20 mouse cellular contexts compared by ENCODE assay signal in genomic region chr7:99225421-99225820, GRCm38 (mm10). TPM values are rescaled to one million over a fixed set of nuclear protein-coding genes. Genes with fewer than 3 reads are reported as not detected.
DNase-seq lines count a peak whose midpoint lies in the region; ATAC-seq lines count a peak whose summit lies in the region.
"Had no signal": no experiment of that assay in that cellular context is flagged by ENCODE, and none has a peak within 500 bp of the region (broad histone marks: within the 10 kb centered on the region; RNA-seq: fewer than 3 reads in every experiment).

No protein-coding gene starts in this region.

- peak; percentile 58 for ATAC-seq in liver, embryonic 16.5 days (ENCODE audit: low read depth)
- ATAC-seq in neural tube, embryonic 15.5 days (ENCODE audit: low FRiP score): no peak
- ATAC-seq: activated CD4-positive, CD25-positive, alpha-beta regulatory T cell, adult 4 months; midbrain, embryonic 13.5 days had no signal

- H3K27ac ChIP-seq in brown adipose tissue, adult 24 weeks (replicated peaks; ENCODE audit: low read depth, low read length): peak overlapping the region; percentile 75
- H3K27ac ChIP-seq in liver, embryonic 16.5 days (ENCODE audit: low read length): peak overlapping the region; percentile 82
- H3K27ac ChIP-seq in neural tube, embryonic 15.5 days (replicated peaks): no peak overlapping the region
- H3K27ac ChIP-seq: forebrain, embryonic 12.5 days; hindbrain, embryonic 15.5 days; macrophage; midbrain, embryonic 13.5 days; stomach, embryonic 15.5 days had no signal

- H3K36me3 ChIP-seq in liver, embryonic 16.5 days (ENCODE audit: control insufficient read depth, insufficient read depth): no peaks in the 10 kb centered on the region
- H3K36me3 ChIP-seq in neural tube, embryonic 15.5 days: no peaks in the 10 kb centered on the region
- H3K36me3 ChIP-seq: forebrain, embryonic 12.5 days; hindbrain, embryonic 15.5 days; midbrain, embryonic 13.5 days; stomach, embryonic 15.5 days had no signal

- no peaks in the 10 kb centered on the region for H3K27me3 ChIP-seq in liver, embryonic 16.5 days (ENCODE audit: control insufficient read depth, insufficient read depth, low read depth, low read length)
- H3K27me3 ChIP-seq in neural tube, embryonic 15.5 days (replicated peaks): no peaks in the 10 kb centered on the region
- H3K27me3 ChIP-seq: forebrain, embryonic 12.5 days; hindbrain, embryonic 15.5 days; midbrain, embryonic 13.5 days; stomach, embryonic 15.5 days had no signal

- 51% methylated on average over 6 of the region's 6 CpGs for WGBS in liver, embryonic 16.5 days (ENCODE audit: insufficient replicate concordance)
- 83% methylated on average over 6 of the region's 6 CpGs for WGBS in neural tube, embryonic 15.5 days

- no peaks in the 10 kb centered on the region for H3K9me3 ChIP-seq in liver, embryonic 16.5 days (replicated peaks; ENCODE audit: control insufficient read depth, low read length)
- H3K9me3 ChIP-seq in neural tube, embryonic 15.5 days (replicated peaks): no peaks in the 10 kb centered on the region
- H3K9me3 ChIP-seq: forebrain, embryonic 12.5 days; hindbrain, embryonic 15.5 days; midbrain, embryonic 13.5 days; stomach, embryonic 15.5 days had no signal

- H3K4me3 ChIP-seq in brown adipose tissue, adult 24 weeks (ENCODE audit: insufficient read depth, low read depth, low read length): no peak overlapping the region
- no peak overlapping the region for H3K4me3 ChIP-seq in liver, embryonic 16.5 days (ENCODE audit: low read depth, low read length)
- no peak overlapping the region for H3K4me3 ChIP-seq in neural tube, embryonic 15.5 days (replicated peaks)
- H3K4me3 ChIP-seq: forebrain, embryonic 12.5 days; hindbrain, embryonic 15.5 days; midbrain, embryonic 13.5 days; myocyte; stomach, embryonic 15.5 days had no signal

- no peak overlapping the region for H3K9ac ChIP-seq in liver, embryonic 16.5 days (ENCODE audit: low read depth, low read length)
- no peak overlapping the region for H3K9ac ChIP-seq in neural tube, embryonic 15.5 days (replicated peaks)
- H3K9ac ChIP-seq: forebrain, embryonic 12.5 days; hindbrain, embryonic 15.5 days; midbrain, embryonic 13.5 days; stomach, embryonic 15.5 days had no signal

- H3K4me2 ChIP-seq in liver, embryonic 16.5 days (ENCODE audit: low read depth, low read length): no peak overlapping the region
- H3K4me2 ChIP-seq in neural tube, embryonic 15.5 days: no peak overlapping the region
- H3K4me2 ChIP-seq: forebrain, embryonic 12.5 days; hindbrain, embryonic 15.5 days; midbrain, embryonic 13.5 days; stomach, embryonic 15.5 days had no signal

- peak; percentile 57 for DNase-seq in gastrocnemius, adult 18-20 months (ENCODE audit: low spot score)
- no peak for DNase-seq in gastrocnemius, adult 8-10 months (ENCODE audit: low spot score in 2 of 2)
- DNase-seq in kidney, adult 11 months: peak; percentile 57
- no peak for DNase-seq in kidney, postnatal 4 days
- DNase-seq in lung, postnatal 14 days: no peak
- DNase-seq: cerebellum, adult 8-10 months; layer of hippocampus, postnatal 36 days; lung, adult 18-20 months; spleen, adult 18-20 months had no signal

- peaks cover 13% of the 10 kb centered on the region for H3K4me1 ChIP-seq in brown adipose tissue, adult 24 weeks (ENCODE audit: control insufficient read depth, insufficient read depth, insufficient read length, low read length)
- peaks cover 16% of the 10 kb centered on the region for H3K4me1 ChIP-seq in liver, embryonic 16.5 days (ENCODE audit: control insufficient read depth, low read depth, low read length)
- no peaks in the 10 kb centered on the region for H3K4me1 ChIP-seq in neural tube, embryonic 15.5 days
- H3K4me1 ChIP-seq: forebrain, embryonic 12.5 days; hindbrain, embryonic 15.5 days; midbrain, embryonic 13.5 days had no signal

RNA-seq across cellular contexts. Expression of gene Mogat2, which starts 13.0 kb away (rescaled TPM):
- not detected for total RNA-seq in gastrocnemius, adult 18-20 months (2021)
- total RNA-seq in gastrocnemius, adult 8-10 months (2022): not detected
- polyA plus RNA-seq in brown adipose tissue, adult 24 weeks (2012; ENCODE audit: insufficient read depth, insufficient read length, missing spikeins): 0.59 and 1.3 TPM in 2 replicates
- 23.8 and 24.9 TPM in 2 replicates for polyA plus RNA-seq in liver, embryonic 16.5 days (2015; fragmentation: Nextera tagmentation; extraction: Ambion mirVana)
- 1.1 and 4.1 TPM in 2 replicates for polyA plus RNA-seq in neural tube, embryonic 15.5 days (2015; fragmentation: Nextera tagmentation; extraction: Ambion mirVana)
- total RNA-seq: layer of hippocampus, postnatal 36 days; left cerebral cortex, postnatal 36 days had no signal
- polyA plus RNA-seq: activated CD4-positive, CD25-positive, alpha-beta regulatory T cell, adult 4 months had no signal

RNA-seq across cellular contexts. Expression of gene Map6, which starts 41.8 kb away (rescaled TPM):
- total RNA-seq in gastrocnemius, adult 18-20 months (2021): 1 to 10 TPM; 4.7 to 5.7 TPM
- total RNA-seq in gastrocnemius, adult 8-10 months (2022): 1 to 10 TPM; 1.5 to 2.8 (median 2.1) TPM
- polyA plus RNA-seq in brown adipose tissue, adult 24 weeks (2012; ENCODE audit: insufficient read depth, insufficient read length, missing spikeins): 9.4 and 18.8 TPM in 2 replicates
- polyA plus RNA-seq in liver, embryonic 16.5 days (2015; fragmentation: Nextera tagmentation; extraction: Ambion mirVana): 0.07 TPM in 1 of 2 replicates, not detected in the other
- 120 and 146 TPM in 2 replicates for polyA plus RNA-seq in neural tube, embryonic 15.5 days (2015; fragmentation: Nextera tagmentation; extraction: Ambion mirVana)

RNA-seq across cellular contexts. Expression of gene Dgat2, which starts 42.9 kb away (rescaled TPM):
- 10 to 100 TPM; 41.9 to 56.0 TPM for total RNA-seq in gastrocnemius, adult 18-20 months (2021)
- total RNA-seq in gastrocnemius, adult 8-10 months (2022): 10 to 100 TPM; 33.2 to 62.2 (median 41.4) TPM
- 1,082 and 1,581 TPM in 2 replicates for polyA plus RNA-seq in brown adipose tissue, adult 24 weeks (2012; ENCODE audit: insufficient read depth, insufficient read length, missing spikeins)
- polyA plus RNA-seq in liver, embryonic 16.5 days (2015; fragmentation: Nextera tagmentation; extraction: Ambion mirVana): 168 and 194 TPM in 2 replicates
- polyA plus RNA-seq in neural tube, embryonic 15.5 days (2015; fragmentation: Nextera tagmentation; extraction: Ambion mirVana): 23.1 and 24.9 TPM in 2 replicates

Comparison
In these comparisons a context has a peak if more than half of its experiments do, and no peak if none do; other contexts are left out.
1. DNase-seq: peak in gastrocnemius, adult 18-20 months (single experiment) and kidney, adult 11 months (single experiment); none in gastrocnemius, adult 8-10 months (0 of 2), kidney, postnatal 4 days (0 of 2) and lung, postnatal 14 days (single experiment).